Mouse (Mus musculus) kidney, embryonic 16.5 days (tissue): ENCODE results near the gene Yif1a. TPM values are rescaled to one million over a fixed set of nuclear protein-coding genes. Genes with fewer than 3 reads are reported as not detected.
A peak's percentile ranks its signal among the peaks of the same experiment; 100 is the strongest.

Experiments
- ATAC-seq: fragments of 200-750 bp; cut with Nextera tagmentation; 2 replicates; pipeline ENCODE4 v1.8.0; 2017; ENCODE audit warnings: moderate TSS enrichment; ENCODE audit not compliant: low FRiP score, low TSS enrichment
- H3K27ac ChIP-seq: fragments of 300-500 bp; sonication (generic); 2 replicates; pipeline ENCODE4 v1.5.1; 2014; ENCODE audit warnings: low read length
- H3K27me3 ChIP-seq: fragments of 300-500 bp; sonication (generic); 2 replicates; pipeline ENCODE4 v1.6.1; 2014; ENCODE audit warnings: low read length, control low read depth, mixed read lengths; ENCODE audit not compliant: insufficient read depth
- H3K36me3 ChIP-seq: fragments of 300-500 bp; sonication (generic); 2 replicates; pipeline ENCODE4 v1.6.1; 2014; ENCODE audit warnings: low read length, control low read depth, mixed read lengths; ENCODE audit not compliant: insufficient read depth
- H3K4me1 ChIP-seq: fragments of 300-500 bp; sonication (generic); 2 replicates; pipeline ENCODE4 v1.6.1; 2014; ENCODE audit warnings: low read length, control low read depth, mixed read lengths; ENCODE audit not compliant: insufficient read depth
- H3K4me2 ChIP-seq: fragments of 300-500 bp; sonication (generic); replicated peaks from 2 replicates; pipeline ENCODE4 v1.6.1; 2014; ENCODE audit warnings: low read depth, low read length
- H3K4me3 ChIP-seq: fragments of 300-500 bp; sonication (generic); 2 replicates; pipeline ENCODE4 v1.5.1; 2014; ENCODE audit warnings: mild to moderate bottlenecking, low read length
- H3K9ac ChIP-seq: fragments of 300-500 bp; sonication (generic); replicated peaks from 2 replicates; pipeline ENCODE4 v1.6.1; 2014; ENCODE audit warnings: low read length
- H3K9me3 ChIP-seq: fragments of 300-500 bp; sonication (generic); 2 replicates; pipeline ENCODE4 v1.6.1; 2016; ENCODE audit warnings: low read length, control low read depth
- WGBS: fragments of 180-500 bp; shearing (Covaris S2); extraction: QIAGEN DNeasy Blood & Tissue Kit; methylation state at CpG from one replicate; pipeline ENCODE4 v1.1.7; 2014; 5-methylcytosine and 5-hydroxymethylcytosine counted together
- polyA plus RNA-seq: library from polyadenylated mRNA; unstranded; fragments of >200 nt; fragmentation: Nextera tagmentation; extraction: Ambion mirVana; gene quantifications from 2 replicates; pipeline ENCODE4 v1.2.1, GENCODE M21; 2015

The Yif1a gene
- polyA plus RNA-seq, 1 experiment from 2014 or later = 122 TPM

- no peak for ATAC-seq
- Histone ChIP-seq H3K27me3 (no peaks in the 10 kb centered on the region), H3K36me3 (peaks cover 30% of the 10 kb centered on the region), H3K4me2 (no peak overlapping the region), H3K9me3 (no peaks in the 10 kb centered on the region), H3K9ac (no peak overlapping the region), H3K4me3 (no peak overlapping the region), H3K27ac (no peak overlapping the region), H3K4me1 (peaks cover 39% of the 10 kb centered on the region)
- 14% methylated on average over 9 of the region's 9 CpGs for WGBS
These were observed 7.6 kb downstream of the Yif1a start for GRCm38 (mm10) chr19:5095887-5096474.

DNA sequence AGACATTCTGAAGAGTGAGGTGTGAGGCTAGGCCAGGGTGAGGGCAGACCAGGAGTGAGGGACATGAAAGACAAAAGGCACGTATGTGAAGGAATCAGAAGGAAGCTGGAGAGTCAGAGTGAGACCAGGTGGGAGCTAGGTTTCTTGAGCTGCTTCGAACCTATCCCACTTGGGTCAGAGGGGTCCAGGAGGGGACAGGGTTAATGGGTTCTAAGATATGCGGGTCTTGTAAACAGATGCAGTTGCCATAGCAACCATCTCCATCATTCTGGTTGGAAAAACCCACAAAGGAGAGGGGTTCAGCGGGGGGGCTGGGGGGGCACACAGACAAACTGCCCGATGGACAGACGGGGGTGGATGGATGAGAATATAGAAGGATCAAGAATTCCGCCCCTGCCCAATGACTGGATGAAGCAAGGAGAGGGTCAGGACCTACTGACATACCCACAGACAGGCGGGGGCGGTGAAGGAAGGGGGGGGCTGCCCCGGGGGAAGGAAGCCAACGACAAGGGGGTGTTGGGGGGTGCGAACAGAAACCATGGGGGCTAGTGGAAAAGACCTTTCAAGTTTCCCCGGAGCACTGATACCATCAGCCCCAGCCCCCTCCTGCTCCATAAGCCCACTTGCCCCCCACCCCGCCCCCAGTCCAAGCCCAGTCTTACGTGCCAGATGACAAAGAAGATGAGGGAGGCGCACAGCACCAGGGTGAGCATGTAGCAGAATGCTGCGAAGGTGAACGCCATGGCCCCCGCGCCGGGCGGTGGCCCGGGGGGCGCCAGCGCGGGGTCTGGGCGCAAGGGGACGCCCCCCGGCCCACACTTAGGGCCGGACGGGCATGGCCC, 9.4 kb downstream of the Yif1a start:
- peak overlapping the region; percentile 98 for H3K4me2 ChIP-seq
- peak overlapping the region; percentile 77 for H3K9ac ChIP-seq
- peaks cover 32% of the 10 kb centered on the region for H3K36me3 ChIP-seq
- 0 out of 2 replicates have a peak, but pooled peaks have one; percentile 1 for ATAC-seq
- peak overlapping the region; percentile 59 for H3K4me3 ChIP-seq
- H3K4me1 ChIP-seq = peaks cover 39% of the 10 kb centered on the region
- H3K9me3 ChIP-seq = no peaks in the 10 kb centered on the region
- no peaks in the 10 kb centered on the region for H3K27me3 ChIP-seq
- no peak overlapping the region for H3K27ac ChIP-seq
- WGBS = 4% methylated on average over 28 of the region's 31 CpGs

DNA sequence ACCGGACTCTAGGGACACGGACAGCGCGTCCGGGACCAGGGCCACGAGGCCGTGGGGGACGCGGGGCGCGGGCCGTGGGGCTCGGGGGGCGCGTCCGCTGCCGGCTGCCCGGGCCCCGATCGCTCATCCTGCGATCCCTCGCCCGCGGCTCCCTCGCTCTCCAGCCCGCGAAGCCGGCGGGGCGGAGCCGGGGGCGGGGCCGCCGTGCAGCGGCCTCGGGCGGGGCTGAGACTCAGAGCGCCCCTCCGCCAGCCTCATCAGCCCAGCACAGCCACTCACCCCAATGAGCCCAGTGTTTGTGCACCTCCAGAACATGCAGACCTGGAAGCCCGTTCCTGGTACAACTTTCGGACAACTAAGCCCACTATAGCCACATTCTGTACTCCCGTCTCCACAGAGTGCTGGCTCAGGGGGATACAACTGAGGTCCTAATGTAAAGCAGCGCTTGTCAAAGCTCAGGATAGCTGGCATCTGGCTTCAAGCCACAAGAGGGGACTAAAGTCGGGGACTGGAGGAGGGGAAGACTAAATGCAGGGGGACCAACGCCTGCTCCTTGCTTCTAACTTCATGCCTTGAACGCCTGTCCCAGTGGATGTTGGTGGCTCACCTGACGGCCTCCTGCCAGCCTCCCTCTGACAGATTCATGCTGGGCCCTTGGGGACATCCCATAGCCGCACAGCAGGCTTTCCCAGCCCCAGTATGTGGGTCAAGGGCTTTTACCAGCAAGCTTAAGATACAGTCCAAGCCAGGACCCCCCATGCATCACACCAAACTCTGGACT, 10.2 kb downstream of the Yif1a start, which contains the start of gene Cnih2:
Gene Cnih2 (minus strand): TSS at position 159 of the 781 bp plus-strand sequence.
- H3K9ac ChIP-seq = peak within 1 kb of the TSS; percentile 77
- H3K27ac ChIP-seq = no peak within 1 kb of the TSS
- peak; percentile 80 for ATAC-seq
- H3K4me3 ChIP-seq = peak within 1 kb of the TSS; percentile 59
- H3K4me1 ChIP-seq = peaks cover 39% of the 10 kb centered on the region
- H3K36me3 ChIP-seq = peaks cover 40% of the 10 kb centered on the region
- H3K9me3 ChIP-seq = no peaks in the 10 kb centered on the region
- H3K4me2 ChIP-seq = peak within 1 kb of the TSS; percentile 98
- H3K27me3 ChIP-seq = no peaks in the 10 kb centered on the region
- 4% methylated on average over 40 of the region's 48 CpGs for WGBS

DNA sequence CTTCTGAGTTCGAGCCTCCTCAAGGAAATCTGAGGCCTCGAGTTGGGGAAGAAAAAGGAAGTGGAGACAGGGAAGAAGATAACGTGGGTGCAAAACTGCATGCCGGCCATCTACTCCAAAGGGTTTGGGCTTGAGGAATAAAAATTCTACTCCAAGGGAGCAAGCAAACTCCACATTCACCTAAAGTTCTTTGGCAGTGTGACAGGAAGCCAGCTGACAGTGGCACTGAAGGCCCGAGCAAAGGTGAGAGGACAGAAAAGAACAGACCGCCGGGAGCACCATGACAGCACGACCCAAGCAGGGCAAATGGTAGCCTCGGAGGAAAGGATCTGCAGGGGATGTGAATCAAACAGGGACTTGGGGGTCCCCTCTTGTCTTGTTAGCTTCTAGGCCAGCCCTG, 17.7 kb downstream of the Yif1a start:
- H3K9ac ChIP-seq = peak overlapping the region; percentile 94
- peaks cover 28% of the 10 kb centered on the region for H3K4me1 ChIP-seq
- peaks cover 61% of the 10 kb centered on the region for H3K36me3 ChIP-seq
- H3K4me2 ChIP-seq = peak overlapping the region; percentile 93
- 5% methylated on average over 9 of the region's 9 CpGs for WGBS
- no peaks in the 10 kb centered on the region for H3K9me3 ChIP-seq
- peak overlapping the region; percentile 88 for H3K4me3 ChIP-seq
- H3K27me3 ChIP-seq = no peaks in the 10 kb centered on the region
- peak overlapping the region; percentile 93 for H3K27ac ChIP-seq
- no peak for ATAC-seq

DNA sequence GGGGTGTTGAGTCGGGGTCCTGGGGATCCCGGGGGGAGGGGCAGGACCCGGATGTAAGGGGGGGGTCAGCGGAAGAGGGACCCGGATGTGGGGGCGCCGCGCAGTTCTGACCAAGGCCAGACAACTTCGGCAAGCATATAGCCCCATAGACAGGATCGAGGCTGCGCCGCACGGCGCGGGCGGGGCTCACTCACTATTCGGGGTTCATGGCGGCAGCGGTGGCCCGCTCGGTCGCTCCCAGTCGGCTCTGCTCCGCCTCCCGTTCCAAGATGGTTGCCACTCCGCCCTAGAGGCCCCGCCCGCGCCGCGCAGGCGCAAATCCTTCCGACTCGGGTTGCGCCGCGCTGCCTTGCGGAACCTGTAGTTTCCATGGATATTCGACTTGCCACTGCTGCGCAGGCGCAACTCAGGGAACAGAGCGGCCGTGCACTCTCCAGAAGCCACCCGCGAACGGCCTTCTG, 18.4 kb downstream of the Yif1a start, which contains the start of gene Rab1b:
Gene Rab1b (minus strand): TSS at position 342 of the 461 bp plus-strand sequence.
- Histone ChIP-seq H3K27me3 (no peaks in the 10 kb centered on the region), H3K9ac (peak within 1 kb of the TSS; percentile 94), H3K9me3 (no peaks in the 10 kb centered on the region), H3K27ac (peak within 1 kb of the TSS; percentile 93), H3K4me2 (peak within 1 kb of the TSS; percentile 93), H3K4me3 (peak within 1 kb of the TSS; percentile 88), H3K4me1 (peaks cover 28% of the 10 kb centered on the region), H3K36me3 (peaks cover 61% of the 10 kb centered on the region)
- peak; percentile 96 for ATAC-seq
- WGBS = 0% methylated on average over 45 of the region's 46 CpGs

DNA sequence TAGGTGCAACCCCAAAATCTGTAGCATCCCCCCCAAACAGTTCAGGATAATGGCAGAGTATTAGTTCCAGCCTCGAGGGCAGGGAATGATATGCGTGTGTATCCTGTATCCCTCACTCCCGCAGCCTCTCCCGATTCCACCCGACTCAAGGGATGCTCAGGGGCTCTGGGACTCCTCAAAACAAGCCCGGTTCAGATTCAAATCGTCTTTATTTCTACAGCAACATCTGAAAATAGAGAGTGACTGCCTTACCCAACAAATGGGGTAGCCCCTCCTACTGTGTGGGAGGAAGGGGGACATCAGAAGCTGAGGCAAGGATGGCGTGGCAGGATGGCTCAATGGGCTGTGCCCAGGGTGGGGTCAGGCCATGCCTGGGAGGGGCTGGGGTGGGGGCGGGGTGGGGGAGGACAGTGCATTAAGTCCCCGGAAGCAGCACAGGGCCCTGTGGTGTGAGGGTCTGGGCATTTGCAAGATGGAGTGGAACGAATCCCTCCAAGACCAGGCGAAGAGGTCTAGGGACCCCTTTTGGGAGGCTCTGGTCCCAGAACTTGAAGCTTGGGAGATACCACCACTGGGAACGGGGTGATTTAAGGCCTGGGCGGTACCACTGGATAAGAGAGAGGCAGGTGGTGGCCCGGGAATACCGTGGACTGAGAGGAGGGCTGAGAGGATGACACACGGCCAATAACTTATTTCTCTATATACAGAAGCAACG, 19.4 kb downstream of the Yif1a start:
- H3K9ac ChIP-seq = peak overlapping the region; percentile 15; the same call in 1 of the 2 replicates
- H3K4me1 ChIP-seq = peaks cover 28% of the 10 kb centered on the region
- peak overlapping the region; percentile 88; the same call in 1 of the 2 replicates for H3K4me3 ChIP-seq
- no peak overlapping the region for H3K4me2 ChIP-seq
- peaks cover 62% of the 10 kb centered on the region for H3K36me3 ChIP-seq
- H3K27ac ChIP-seq = peak overlapping the region; percentile 81; the same call in 1 of the 2 replicates
- WGBS = 69% methylated on average over 18 of the region's 18 CpGs
- no peaks in the 10 kb centered on the region for H3K27me3 ChIP-seq
- no peaks in the 10 kb centered on the region for H3K9me3 ChIP-seq
- ATAC-seq = 0 out of 2 replicates have a peak, but pooled peaks have one; percentile 1

DNA sequence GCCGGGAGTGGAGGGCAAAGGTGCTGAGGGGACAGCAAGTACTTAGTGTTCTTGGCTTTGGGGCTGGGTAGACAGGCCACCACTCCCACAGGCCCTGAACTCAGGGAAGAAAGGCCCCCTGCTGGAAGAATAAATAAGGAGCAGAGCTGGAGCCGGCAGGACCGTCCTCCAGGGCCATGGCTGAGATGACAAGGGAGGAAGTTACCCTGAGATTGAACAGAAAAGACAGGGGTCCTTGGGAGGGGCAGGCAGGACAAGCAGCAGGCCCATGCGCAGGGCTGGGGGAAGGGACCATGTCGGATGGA, 19.9 kb downstream of the Yif1a start:
- H3K4me3 ChIP-seq = no peak overlapping the region
- H3K9me3 ChIP-seq = no peaks in the 10 kb centered on the region
- peak overlapping the region; percentile 81 for H3K27ac ChIP-seq
- H3K4me1 ChIP-seq = peaks cover 28% of the 10 kb centered on the region
- no peaks in the 10 kb centered on the region for H3K27me3 ChIP-seq
- peaks cover 60% of the 10 kb centered on the region for H3K36me3 ChIP-seq
- peak; percentile 43; the same call in 1 of the 2 replicates for ATAC-seq
- 0 out of 2 replicates have a peak overlapping the region, but pooled peaks have one; percentile 1 for H3K4me2 ChIP-seq
- 30% methylated on average over 5 of the region's 5 CpGs for WGBS
- H3K9ac ChIP-seq = no peak overlapping the region

GRCm38 (mm10) chr19:5108702-5109101, 20.4 kb downstream of the Yif1a start:
- Histone ChIP-seq H3K9me3 (no peaks in the 10 kb centered on the region), H3K4me3 (no peak overlapping the region), H3K9ac (no peak overlapping the region), H3K27me3 (no peaks in the 10 kb centered on the region), H3K27ac (peak overlapping the region; percentile 81), H3K36me3 (peaks cover 60% of the 10 kb centered on the region), H3K4me1 (peaks cover 28% of the 10 kb centered on the region), H3K4me2 (0 out of 2 replicates have a peak overlapping the region, but pooled peaks have one; percentile 1)
- WGBS = 48% methylated on average over 4 of the region's 4 CpGs
- ATAC-seq = peak; percentile 39
